Mouse (Mus musculus): Measurements from ENCODE around the gene Kcna6. TPM values are rescaled to one million over a fixed set of nuclear protein-coding genes. Genes with fewer than 3 reads are reported as not detected.

Kcna6 gene
- 12.5 and 13.5 TPM in 2 replicates for polyA plus RNA-seq (2016; fragmentation: Nextera tagmentation; extraction: Ambion mirVana)

GRCm38 (mm10) chr6:126740211-126741142, at the start of gene Kcna6:
Gene Kcna6 (minus strand): TSS chr6:126740674.
- Histone ChIP-seq H3K4me3 (peak within 1 kb of the TSS; percentile 48), H3K27ac (peak within 1 kb of the TSS; percentile 69; the same call in 1 of the 2 replicates), H3K36me3 (no peaks in the 10 kb centered on the region), H3K4me2 (replicated peaks) (peak within 1 kb of the TSS; percentile 79), H3K9ac (peak within 1 kb of the TSS; percentile 56), H3K9me3 (replicated peaks) (no peaks in the 10 kb centered on the region), H3K4me1 (peaks cover 19% of the 10 kb centered on the region), H3K27me3 (peaks cover 34% of the 10 kb centered on the region)
- 3% methylated on average over 36 of the region's 36 CpGs for WGBS
- ATAC-seq (ENCODE audit: low FRiP score): peak; percentile 94

- Histone ChIP-seq H3K4me2 (replicated peaks) (no peak overlapping the region), H3K27ac (no peak overlapping the region), H3K4me1 (no peaks in the 10 kb centered on the region), H3K27me3 (no peaks in the 10 kb centered on the region), H3K4me3 (no peak overlapping the region), H3K9me3 (replicated peaks) (no peaks in the 10 kb centered on the region), H3K36me3 (no peaks in the 10 kb centered on the region), H3K9ac (no peak overlapping the region)
- no peak for ATAC-seq (ENCODE audit: low FRiP score)
- WGBS: 83% methylated on average over 8 of the region's 8 CpGs
Measured at GRCm38 (mm10) chr6:126788863-126789262, 48.4 kb upstream of the Kcna6 start.

GRCm38 (mm10) chr6:126784206-126784605, 43.7 kb upstream of the Kcna6 start:
- Histone ChIP-seq H3K4me3 (no peak overlapping the region), H3K9ac (no peak overlapping the region), H3K27ac (no peak overlapping the region), H3K36me3 (no peaks in the 10 kb centered on the region), H3K9me3 (replicated peaks) (no peaks in the 10 kb centered on the region), H3K4me2 (replicated peaks) (no peak overlapping the region), H3K4me1 (no peaks in the 10 kb centered on the region), H3K27me3 (no peaks in the 10 kb centered on the region)
- no peak for ATAC-seq (ENCODE audit: low FRiP score)
- 54% methylated on average over 5 of the region's 5 CpGs for WGBS

GRCm38 (mm10) chr6:126783651-126784066, 43.2 kb upstream of the Kcna6 start:
- no peak overlapping the region for H3K4me2 ChIP-seq (replicated peaks)
- ATAC-seq (ENCODE audit: low FRiP score): no peak
- H3K9me3 ChIP-seq (replicated peaks): no peaks in the 10 kb centered on the region
- 72% methylated on average over 10 of the region's 10 CpGs for WGBS
- no peaks in the 10 kb centered on the region for H3K36me3 ChIP-seq
- no peak overlapping the region for H3K27ac ChIP-seq
- no peaks in the 10 kb centered on the region for H3K27me3 ChIP-seq
- H3K4me3 ChIP-seq: no peak overlapping the region
- H3K4me1 ChIP-seq: no peaks in the 10 kb centered on the region
- H3K9ac ChIP-seq: no peak overlapping the region

GRCm38 (mm10) chr6:126783056-126783455, 42.6 kb upstream of the Kcna6 start:
- H3K4me1 ChIP-seq: no peaks in the 10 kb centered on the region
- no peaks in the 10 kb centered on the region for H3K36me3 ChIP-seq
- 94% methylated on average over 1 of the region's 1 CpGs for WGBS

GRCm38 (mm10) chr6:126777889-126778288, 37.4 kb upstream of the Kcna6 start:
- H3K4me3 ChIP-seq: no peak overlapping the region
- no peaks in the 10 kb centered on the region for H3K4me1 ChIP-seq
- no peaks in the 10 kb centered on the region for H3K9me3 ChIP-seq (replicated peaks)
- no peaks in the 10 kb centered on the region for H3K36me3 ChIP-seq
- 68% methylated on average over 6 of the region's 6 CpGs for WGBS
- no peak overlapping the region for H3K9ac ChIP-seq
- no peak overlapping the region for H3K27ac ChIP-seq
- no peaks in the 10 kb centered on the region for H3K27me3 ChIP-seq
- ATAC-seq (ENCODE audit: low FRiP score): no peak
- H3K4me2 ChIP-seq (replicated peaks): no peak overlapping the region

More at GRCm38 (mm10) chr6:126783056-126783455, 42.6 kb upstream of the Kcna6 start:
- no peaks in the 10 kb centered on the region for H3K9me3 ChIP-seq (replicated peaks)
- no peak overlapping the region for H3K9ac ChIP-seq
- no peak overlapping the region for H3K4me3 ChIP-seq
- ATAC-seq (ENCODE audit: low FRiP score): no peak
- no peak overlapping the region for H3K27ac ChIP-seq
- H3K27me3 ChIP-seq: no peaks in the 10 kb centered on the region
- no peak overlapping the region for H3K4me2 ChIP-seq (replicated peaks)

GRCm38 (mm10) chr6:126773873-126774272, 33.4 kb upstream of the Kcna6 start:
- Histone ChIP-seq H3K9ac (no peak overlapping the region), H3K36me3 (no peaks in the 10 kb centered on the region), H3K4me3 (no peak overlapping the region), H3K27ac (no peak overlapping the region), H3K4me2 (replicated peaks) (no peak overlapping the region), H3K27me3 (no peaks in the 10 kb centered on the region; the same call in 1 of the 2 replicates), H3K9me3 (replicated peaks) (no peaks in the 10 kb centered on the region), H3K4me1 (peaks cover 10% of the 10 kb centered on the region; the same call in 1 of the 2 replicates)
- 55% methylated on average over 4 of the region's 4 CpGs for WGBS
- no peak for ATAC-seq (ENCODE audit: low FRiP score)

- Histone ChIP-seq H3K36me3 (no peaks in the 10 kb centered on the region), H3K9ac (no peak overlapping the region), H3K9me3 (replicated peaks) (no peaks in the 10 kb centered on the region), H3K4me1 (peaks cover 25% of the 10 kb centered on the region), H3K4me2 (replicated peaks) (no peak overlapping the region), H3K27ac (no peak overlapping the region), H3K4me3 (no peak overlapping the region), H3K27me3 (no peaks in the 10 kb centered on the region; the same call in 1 of the 2 replicates)
- ATAC-seq (ENCODE audit: low FRiP score): no peak
- 77% methylated on average over 4 of the region's 4 CpGs for WGBS
Measured at GRCm38 (mm10) chr6:126772326-126772725, 31.9 kb upstream of the Kcna6 start.

- Histone ChIP-seq H3K9me3 (replicated peaks) (no peaks in the 10 kb centered on the region), H3K9ac (no peak overlapping the region), H3K4me3 (no peak overlapping the region), H3K4me1 (peaks cover 34% of the 10 kb centered on the region), H3K36me3 (no peaks in the 10 kb centered on the region), H3K27ac (no peak overlapping the region), H3K27me3 (no peaks in the 10 kb centered on the region; the same call in 1 of the 2 replicates), H3K4me2 (replicated peaks) (no peak overlapping the region)
- WGBS: 66% methylated on average over 12 of the region's 12 CpGs
- ATAC-seq (ENCODE audit: low FRiP score): no peak
Measured at GRCm38 (mm10) chr6:126770146-126770731, 29.8 kb upstream of the Kcna6 start.

GRCm38 (mm10) chr6:126768957-126769665, 28.6 kb upstream of the Kcna6 start:
- Histone ChIP-seq H3K9me3 (replicated peaks) (no peaks in the 10 kb centered on the region), H3K4me1 (peaks cover 38% of the 10 kb centered on the region), H3K27ac (peak overlapping the region; percentile 70; the same call in 1 of the 2 replicates), H3K4me2 (replicated peaks) (no peak overlapping the region), H3K9ac (no peak overlapping the region), H3K36me3 (no peaks in the 10 kb centered on the region), H3K27me3 (no peaks in the 10 kb centered on the region; the same call in 1 of the 2 replicates), H3K4me3 (no peak overlapping the region)
- WGBS: 69% methylated on average over 11 of the region's 11 CpGs
- no peak for ATAC-seq (ENCODE audit: low FRiP score)

GRCm38 (mm10) chr6:126767610-126768532, 27.4 kb upstream of the Kcna6 start:
- H3K4me3 ChIP-seq: no peak overlapping the region
- peaks cover 38% of the 10 kb centered on the region for H3K4me1 ChIP-seq
- ATAC-seq (ENCODE audit: low FRiP score): peak; percentile 67
- H3K9ac ChIP-seq: no peak overlapping the region
- 0 out of 2 replicates have a peak overlapping the region, but pooled peaks have one; percentile 3 for H3K4me2 ChIP-seq (replicated peaks)
- H3K27me3 ChIP-seq: no peaks in the 10 kb centered on the region; the same call in 1 of the 2 replicates
- no peaks in the 10 kb centered on the region for H3K9me3 ChIP-seq (replicated peaks)
- H3K36me3 ChIP-seq: no peaks in the 10 kb centered on the region
- peak overlapping the region; percentile 70 for H3K27ac ChIP-seq
- 21% methylated on average over 7 of the region's 7 CpGs for WGBS

Measured in hindbrain, embryonic 12.5 days (tissue).